Mouse (Mus musculus) hindbrain, embryonic 11.5 days (tissue): ENCODE results near the gene Chchd1. TPM values are rescaled to one million over a fixed set of nuclear protein-coding genes. Genes with fewer than 3 reads are reported as not detected.

Source experiments
- ATAC-seq: fragments of 200-750 bp; cut with Nextera tagmentation; 2 replicates; pipeline ENCODE4 v1.8.0; 2017; ENCODE audit warnings: mild to moderate bottlenecking, moderate TSS enrichment, moderate library complexity; ENCODE audit not compliant: low FRiP score
- DNase-seq: peaks from one replicate; pipeline ENCODE4 v3.0.0-alpha.2; 2015; ENCODE audit warnings: low spot score
- H3K27ac ChIP-seq: fragments of 300-500 bp; sonication (generic); 2 replicates; pipeline ENCODE4 v1.5.1; 2014; ENCODE audit warnings: mild to moderate bottlenecking, low read depth, low read length
- H3K27me3 ChIP-seq: fragments of 300-500 bp; sonication (generic); 2 replicates; pipeline ENCODE4 v1.6.1; 2014; ENCODE audit warnings: mild to moderate bottlenecking, low read length, moderate library complexity, mixed read lengths; ENCODE audit not compliant: control insufficient read depth, insufficient read depth
- H3K36me3 ChIP-seq: fragments of 300-500 bp; sonication (generic); 2 replicates; pipeline ENCODE4 v1.6.1; 2014; ENCODE audit warnings: mild to moderate bottlenecking, low read length, moderate library complexity, mixed read lengths; ENCODE audit not compliant: control insufficient read depth, insufficient read depth
- H3K4me1 ChIP-seq: fragments of 300-500 bp; sonication (generic); replicated peaks from 2 replicates; pipeline ENCODE4 v1.6.1; 2014; ENCODE audit warnings: low read length, mixed read lengths; ENCODE audit not compliant: control insufficient read depth, insufficient read depth
- H3K4me2 ChIP-seq: fragments of 300-500 bp; sonication (generic); replicated peaks from 2 replicates; pipeline ENCODE4 v1.6.1; 2014; ENCODE audit warnings: mild to moderate bottlenecking, low read depth, low read length
- H3K4me3 ChIP-seq: fragments of 300-500 bp; sonication (generic); 2 replicates; pipeline ENCODE4 v1.5.1; 2014; ENCODE audit warnings: low read depth, low read length
- H3K9ac ChIP-seq: fragments of 300-500 bp; sonication (generic); 2 replicates; pipeline ENCODE4 v1.6.1; 2014; ENCODE audit warnings: low read depth, low read length
- H3K9me3 ChIP-seq: fragments of 300-500 bp; sonication (generic); 2 replicates; pipeline ENCODE4 v1.6.1; 2016; ENCODE audit warnings: low read length; ENCODE audit not compliant: control insufficient read depth
- WGBS: fragments of 180-500 bp; shearing (Covaris S2); extraction: QIAGEN DNeasy Blood & Tissue Kit; methylation state at CpG from one replicate; pipeline ENCODE4 v1.1.7; 2014; 5-methylcytosine and 5-hydroxymethylcytosine counted together
- polyA plus RNA-seq: library from polyadenylated mRNA; unstranded; fragments of >200 nt; fragmentation: Nextera tagmentation; extraction: Ambion mirVana; gene quantifications from 2 replicates; pipeline ENCODE4 v1.2.1, GENCODE M21; 2014

Chchd1 gene
- polyA plus RNA-seq, 1 experiment from 2014 or later, result 223 TPM

- peak within 1 kb of the TSS; percentile 58 for H3K27ac ChIP-seq
- no peaks in the 10 kb centered on the region for H3K27me3 ChIP-seq
- 2% methylated on average over 43 of the region's 43 CpGs for WGBS
- peak; percentile 100 for DNase-seq
- peak within 1 kb of the TSS; percentile 82 for H3K4me2 ChIP-seq
- H3K9me3 ChIP-seq, result no peaks in the 10 kb centered on the region
- peak within 1 kb of the TSS; percentile 63 for H3K4me3 ChIP-seq
- ATAC-seq, result peak; percentile 98
- H3K36me3 ChIP-seq, result peaks cover 4% of the 10 kb centered on the region; the same call in 1 of the 2 replicates
- peak within 1 kb of the TSS; percentile 73 for H3K9ac ChIP-seq
- no peaks in the 10 kb centered on the region; the same call in 1 of the 2 replicates for H3K4me1 ChIP-seq
These were observed 28.6 kb upstream of the Chchd1 start, which contains the start of gene Sec24c for GRCm38 (mm10) chr14:20674064-20674833. Gene Sec24c (plus strand): TSS chr14:20674308.

DNA sequence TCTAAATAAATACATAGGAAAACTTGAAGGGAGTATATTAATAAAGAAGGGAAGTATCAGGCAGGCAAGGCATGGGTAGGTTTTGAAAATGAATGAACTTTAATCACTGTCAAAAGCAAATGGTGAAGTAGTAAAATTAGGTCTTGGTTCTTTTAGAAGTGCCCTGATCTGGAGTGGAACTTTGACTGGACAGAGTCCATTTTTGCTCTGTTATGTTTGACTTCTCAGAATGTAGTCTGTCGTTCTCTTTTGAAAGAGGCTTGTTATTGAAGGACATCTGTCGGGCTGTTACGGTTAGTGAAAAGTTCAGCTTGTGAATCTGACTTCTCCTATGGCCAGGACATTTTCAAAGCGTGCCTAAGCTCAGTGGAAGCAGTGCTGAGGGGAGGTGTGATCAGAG, 24.9 kb upstream of the Chchd1 start:
- H3K4me3 ChIP-seq, result no peak overlapping the region
- ATAC-seq (no peak), DNase-seq (no peak)
- no peak overlapping the region for H3K9ac ChIP-seq
- 94% methylated on average over 4 of the region's 4 CpGs for WGBS
- H3K27me3 ChIP-seq, result no peaks in the 10 kb centered on the region
- peaks cover 8% of the 10 kb centered on the region for H3K36me3 ChIP-seq
- H3K4me1 ChIP-seq, result no peaks in the 10 kb centered on the region; the same call in 1 of the 2 replicates
- no peak overlapping the region for H3K27ac ChIP-seq
- no peak overlapping the region for H3K4me2 ChIP-seq
- no peaks in the 10 kb centered on the region for H3K9me3 ChIP-seq

DNA sequence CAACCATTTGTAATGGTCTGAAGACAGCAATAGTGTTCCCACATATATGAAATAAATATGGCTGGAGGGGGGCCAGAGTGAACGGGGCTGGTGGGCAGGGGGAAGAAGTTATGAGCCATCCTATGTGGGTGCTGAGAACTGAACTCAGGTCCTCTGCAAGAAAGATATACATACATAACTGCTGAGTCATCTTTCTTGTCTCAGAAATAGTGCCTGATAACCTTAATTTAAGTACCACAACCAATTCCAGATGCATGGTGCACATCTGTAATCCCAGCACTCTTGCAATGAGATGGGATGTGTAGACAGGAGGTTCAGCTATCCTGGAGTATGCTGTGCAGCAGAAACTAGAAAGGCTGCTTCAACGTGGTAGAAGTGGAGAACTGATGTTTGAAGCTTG, 21.1 kb upstream of the Chchd1 start:
- Histone ChIP-seq H3K4me1 (no peaks in the 10 kb centered on the region), H3K9ac (no peak overlapping the region), H3K9me3 (no peaks in the 10 kb centered on the region), H3K27ac (no peak overlapping the region), H3K4me3 (no peak overlapping the region), H3K27me3 (no peaks in the 10 kb centered on the region), H3K4me2 (no peak overlapping the region), H3K36me3 (peaks cover 15% of the 10 kb centered on the region)
- ATAC-seq (no peak), DNase-seq (no peak)
- 90% methylated on average over 2 of the region's 2 CpGs for WGBS

- ATAC-seq (no peak), DNase-seq (no peak)
- no peak overlapping the region for H3K4me2 ChIP-seq
- peaks cover 18% of the 10 kb centered on the region for H3K36me3 ChIP-seq
- H3K4me3 ChIP-seq, result no peak overlapping the region
- no peaks in the 10 kb centered on the region for H3K4me1 ChIP-seq
- H3K27ac ChIP-seq, result no peak overlapping the region
- H3K9ac ChIP-seq, result no peak overlapping the region
- WGBS, result 86% methylated on average over 3 of the region's 3 CpGs
- H3K9me3 ChIP-seq, result no peaks in the 10 kb centered on the region
- H3K27me3 ChIP-seq, result no peaks in the 10 kb centered on the region
These were observed 20.3 kb upstream of the Chchd1 start for GRCm38 (mm10) chr14:20682498-20682897.

GRCm38 (mm10) chr14:20686576-20686975, 16.2 kb upstream of the Chchd1 start:
- Histone ChIP-seq H3K9me3 (no peaks in the 10 kb centered on the region), H3K27ac (no peak overlapping the region), H3K27me3 (no peaks in the 10 kb centered on the region), H3K4me3 (no peak overlapping the region), H3K4me1 (no peaks in the 10 kb centered on the region), H3K4me2 (no peak overlapping the region), H3K36me3 (peaks cover 24% of the 10 kb centered on the region), H3K9ac (no peak overlapping the region)
- no peak for DNase-seq
- no peak for ATAC-seq
- WGBS, result 98% methylated on average over 3 of the region's 3 CpGs

DNA sequence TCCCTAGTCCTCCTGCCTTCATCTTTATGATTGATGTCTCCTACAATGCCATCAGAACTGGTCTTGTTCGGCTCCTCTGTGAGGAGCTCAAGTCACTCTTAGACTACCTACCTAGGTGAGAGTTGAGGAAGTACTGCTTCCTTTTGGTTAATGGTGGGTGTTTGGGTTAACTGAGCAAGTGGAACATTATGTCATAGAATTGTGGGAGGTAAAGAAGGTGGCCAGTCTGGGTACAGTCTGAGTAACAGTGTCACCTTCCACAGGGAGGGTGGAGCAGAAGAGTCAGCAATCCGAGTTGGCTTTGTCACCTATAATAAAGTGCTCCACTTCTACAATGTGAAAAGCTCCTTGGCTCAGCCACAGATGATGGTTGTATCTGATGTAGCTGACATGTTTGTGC, 13.8 kb upstream of the Chchd1 start:
- Histone ChIP-seq H3K4me1 (no peaks in the 10 kb centered on the region), H3K9me3 (no peaks in the 10 kb centered on the region), H3K27me3 (no peaks in the 10 kb centered on the region), H3K4me2 (no peak overlapping the region), H3K36me3 (peaks cover 29% of the 10 kb centered on the region), H3K4me3 (no peak overlapping the region), H3K9ac (no peak overlapping the region), H3K27ac (no peak overlapping the region)
- 90% methylated on average over 2 of the region's 2 CpGs for WGBS
- DNase-seq, result no peak
- ATAC-seq, result no peak

DNA sequence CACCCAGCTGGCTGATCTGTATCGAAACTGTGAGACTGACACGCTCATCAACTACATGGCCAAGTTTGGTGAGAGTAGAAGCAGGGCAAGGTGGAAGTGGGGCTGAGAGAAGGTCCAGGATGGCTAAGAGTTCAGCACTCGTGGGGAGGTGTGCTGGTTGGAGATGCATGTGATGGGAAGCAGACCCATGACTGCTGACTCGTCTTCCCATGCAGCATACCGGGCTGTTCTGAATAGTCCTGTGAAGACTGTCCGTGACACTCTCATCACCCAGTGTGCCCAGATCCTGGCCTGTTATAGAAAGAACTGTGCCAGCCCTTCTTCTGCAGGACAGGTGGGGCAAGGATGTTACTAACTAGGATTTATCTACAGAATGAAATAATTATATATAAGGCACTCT, 11.0 kb upstream of the Chchd1 start:
- Histone ChIP-seq H3K36me3 (peaks cover 20% of the 10 kb centered on the region; the same call in 1 of the 2 replicates), H3K4me3 (no peak overlapping the region), H3K9ac (no peak overlapping the region), H3K9me3 (no peaks in the 10 kb centered on the region), H3K4me2 (no peak overlapping the region), H3K27ac (no peak overlapping the region), H3K4me1 (peaks cover 7% of the 10 kb centered on the region; the same call in 1 of the 2 replicates), H3K27me3 (no peaks in the 10 kb centered on the region)
- 90% methylated on average over 6 of the region's 6 CpGs for WGBS
- ATAC-seq (no peak), DNase-seq (no peak)

GRCm38 (mm10) chr14:20693589-20694101, 9.2 kb upstream of the Chchd1 start:
- H3K9ac ChIP-seq, result no peak overlapping the region
- no peak for DNase-seq
- H3K27ac ChIP-seq, result no peak overlapping the region
- H3K36me3 ChIP-seq, result peaks cover 18% of the 10 kb centered on the region; the same call in 1 of the 2 replicates
- H3K4me2 ChIP-seq, result no peak overlapping the region
- H3K4me1 ChIP-seq, result peaks cover 10% of the 10 kb centered on the region; the same call in 1 of the 2 replicates
- no peaks in the 10 kb centered on the region for H3K9me3 ChIP-seq
- H3K27me3 ChIP-seq, result no peaks in the 10 kb centered on the region
- 91% methylated on average over 10 of the region's 10 CpGs for WGBS
- H3K4me3 ChIP-seq, result no peak overlapping the region
- ATAC-seq, result no peak
